Mouse (Mus musculus) liver, postnatal 0 days (tissue): ENCODE data around the gene Vps51.

ENCODE experiments used
- CTCF ChIP-seq: sonication (generic); IDR thresholded peaks from 2 replicates; pipeline ENCODE4 v1.5.1; 2016; ENCODE audit warnings: antibody characterized with exemption, low read depth
- EP300 ChIP-seq: IDR thresholded peaks from 2 replicates; pipeline ENCODE4 v1.6.1; 2016; ENCODE audit warnings: antibody characterized with exemption, low read depth, mild to moderate bottlenecking

DNA sequence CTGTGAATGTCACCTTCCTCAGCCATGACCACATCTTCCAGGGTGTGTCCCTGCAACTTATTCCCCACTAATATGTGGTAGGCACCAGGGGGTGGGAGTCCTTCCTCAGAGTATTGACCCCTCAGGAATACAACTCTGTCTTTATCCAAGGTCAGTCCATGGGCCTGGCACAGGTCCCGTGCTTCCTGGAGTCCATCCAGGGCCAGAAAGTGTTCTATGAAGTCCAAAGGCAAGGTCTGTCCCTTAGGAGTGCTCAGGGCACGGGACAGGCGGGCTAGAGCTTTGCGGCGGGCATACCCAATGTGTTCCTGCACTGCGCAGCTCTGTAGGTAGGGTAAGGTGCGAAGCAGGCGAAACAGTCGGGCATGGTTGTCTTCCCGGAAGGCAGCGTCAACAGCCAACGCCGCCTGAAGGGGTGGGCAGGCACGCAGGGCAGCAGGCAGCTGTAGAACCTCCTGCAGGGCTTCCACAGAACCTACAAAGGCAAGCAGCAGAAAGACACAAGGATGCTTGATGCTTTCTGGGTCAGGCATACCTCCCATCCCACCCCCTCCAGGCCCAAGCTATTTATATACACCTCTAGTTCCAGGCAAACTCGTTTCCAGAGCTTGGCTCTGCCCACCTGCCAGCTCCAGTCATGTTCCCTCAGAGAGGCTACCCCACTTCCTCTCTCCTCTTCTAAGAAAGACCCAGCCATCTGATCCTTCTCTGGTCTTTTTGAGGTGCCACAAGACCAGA is 39.3 kb upstream of the Vps51 start:
- no peak for TF ChIP-seq CTCF
- TF ChIP-seq EP300, result no peak
